Mouse (Mus musculus) lung, adult 2 months (tissue): ENCODE results near the gene Nt5c.

Source experiments
- CTCF ChIP-seq: fragments of 200-500 bp; IDR thresholded peaks from 2 replicates; pipeline ENCODE4 v1.5.1; 2011; ENCODE audit warnings: mild to moderate bottlenecking, low read length, control low read depth; ENCODE audit not compliant: insufficient read depth
- POLR2A ChIP-seq: fragments of 200-500 bp; IDR thresholded peaks from 2 replicates; pipeline ENCODE4 v1.6.1; 2011; ENCODE audit warnings: low read depth, mild to moderate bottlenecking, control low read depth, low read length, borderline replicate concordance; ENCODE audit errors: extremely low read depth

DNA sequence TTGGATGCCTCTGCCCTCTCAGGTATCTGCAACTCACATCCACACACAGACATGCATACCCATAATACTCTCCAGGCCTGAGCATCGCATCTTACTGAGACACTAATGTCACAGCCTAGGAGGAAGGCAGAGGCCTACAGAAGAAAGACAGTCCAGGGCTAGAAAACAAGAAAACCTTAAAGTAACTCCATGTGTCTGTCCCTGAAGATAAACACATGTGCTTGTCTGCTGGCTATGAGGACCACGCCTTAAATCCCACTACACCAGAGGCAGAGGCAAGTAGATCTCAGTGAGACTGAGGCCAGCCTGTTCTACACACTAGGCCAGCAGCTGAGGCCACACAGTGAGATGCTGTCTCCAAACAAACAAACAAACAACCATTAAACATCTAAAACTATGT is 19.5 kb upstream of the Nt5c start:
- TF ChIP-seq CTCF (no peak), POLR2A (no peak)
